Mouse (Mus musculus) heart, embryonic 15.5 days (tissue): ENCODE results near the gene Phf12. TPM values are rescaled to one million over a fixed set of nuclear protein-coding genes. Genes with fewer than 3 reads are reported as not detected.

ENCODE experiments used
- ATAC-seq: fragments of 200-750 bp; cut with Nextera tagmentation; replicated peaks from 2 replicates; pipeline ENCODE4 v1.8.0; 2017; ENCODE audit warnings: low read depth, moderate TSS enrichment; ENCODE audit not compliant: insufficient number of reproducible peaks, insufficient read depth, low FRiP score
- H3K27ac ChIP-seq: fragments of 300-500 bp; sonication (generic); 2 replicates; pipeline ENCODE4 v1.5.1; 2015; ENCODE audit warnings: mild to moderate bottlenecking, inconsistent platforms
- H3K27me3 ChIP-seq: fragments of 300-500 bp; sonication (generic); 2 replicates; pipeline ENCODE4 v1.6.1; 2015; ENCODE audit warnings: inconsistent platforms
- H3K36me3 ChIP-seq: fragments of 300-500 bp; sonication (generic); 2 replicates; pipeline ENCODE4 v1.6.1; 2015; ENCODE audit warnings: mild to moderate bottlenecking, inconsistent platforms
- H3K4me1 ChIP-seq: fragments of 300-500 bp; sonication (generic); replicated peaks from 2 replicates; pipeline ENCODE4 v1.6.1; 2015; ENCODE audit warnings: inconsistent platforms
- H3K4me2 ChIP-seq: fragments of 300-500 bp; sonication (generic); 2 replicates; pipeline ENCODE4 v1.6.1; 2015; ENCODE audit warnings: inconsistent platforms, mild to moderate bottlenecking, moderate library complexity
- H3K4me3 ChIP-seq: fragments of 300-500 bp; sonication (generic); 2 replicates; pipeline ENCODE4 v1.5.1; 2015; ENCODE audit warnings: mild to moderate bottlenecking, inconsistent platforms
- H3K9ac ChIP-seq: fragments of 300-500 bp; sonication (generic); 2 replicates; pipeline ENCODE4 v1.6.1; 2015; ENCODE audit warnings: mild to moderate bottlenecking, inconsistent platforms
- H3K9me3 ChIP-seq: fragments of 300-500 bp; sonication (generic); replicated peaks from 2 replicates; pipeline ENCODE4 v1.6.1; 2016; ENCODE audit warnings: inconsistent platforms
- WGBS: fragments of 180-500 bp; shearing (Covaris S2); methylation state at CpG from one replicate; pipeline ENCODE4 v1.1.7; 2015; ENCODE audit warnings: mixed read lengths; 5-methylcytosine and 5-hydroxymethylcytosine counted together
- polyA plus RNA-seq: library from polyadenylated mRNA; unstranded; fragments of >200 nt; fragmentation: Nextera tagmentation; extraction: Ambion mirVana; gene quantifications from 2 replicates; pipeline ENCODE4 v1.2.1, GENCODE M21; 2015

Gene Phf12
- polyA plus RNA-seq, 1 experiment from 2014 or later, result 9.6 TPM

- Histone ChIP-seq H3K9ac (no peak overlapping the region), H3K4me2 (no peak overlapping the region), H3K4me1 (no peaks in the 10 kb centered on the region), H3K4me3 (no peak overlapping the region), H3K36me3 (no peaks in the 10 kb centered on the region), H3K9me3 (no peaks in the 10 kb centered on the region), H3K27me3 (peaks cover 77% of the 10 kb centered on the region), H3K27ac (no peak overlapping the region)
- ATAC-seq, result no peak
- WGBS, result 82% methylated on average over 7 of the region's 7 CpGs
Measured at GRCm38 (mm10) chr11:77973520-77973919, 9.0 kb upstream of the Phf12 start.

GRCm38 (mm10) chr11:77974325-77974724 lies 8.2 kb upstream of the Phf12 start:
- Histone ChIP-seq H3K27me3 (peaks cover 78% of the 10 kb centered on the region), H3K4me3 (no peak overlapping the region), H3K4me1 (no peaks in the 10 kb centered on the region), H3K9ac (no peak overlapping the region), H3K9me3 (no peaks in the 10 kb centered on the region), H3K36me3 (no peaks in the 10 kb centered on the region), H3K27ac (no peak overlapping the region), H3K4me2 (no peak overlapping the region)
- WGBS, result 30% methylated on average over 15 of the region's 15 CpGs
- no peak for ATAC-seq

DNA sequence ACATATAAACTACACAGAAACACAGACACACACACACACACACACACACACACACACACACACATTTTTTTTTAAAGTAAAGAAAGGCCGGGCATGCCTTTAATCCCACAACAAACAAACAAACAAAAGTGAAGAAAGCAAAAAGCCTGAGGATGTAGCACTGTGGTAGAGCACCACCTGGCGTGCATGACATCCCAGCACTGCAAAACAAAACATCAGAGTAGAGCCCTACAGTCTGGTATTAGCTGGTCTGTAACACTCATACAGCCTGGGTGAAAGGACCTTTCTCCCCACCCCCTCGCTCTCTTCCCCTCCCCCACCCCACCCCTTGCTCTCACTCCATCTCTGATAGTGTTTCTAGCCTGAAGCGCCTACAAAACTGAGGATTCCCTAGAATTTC lies 6.7 kb upstream of the Phf12 start:
- H3K9me3 ChIP-seq, result no peaks in the 10 kb centered on the region
- no peak overlapping the region for H3K27ac ChIP-seq
- no peak for ATAC-seq
- no peak overlapping the region for H3K4me3 ChIP-seq
- H3K4me2 ChIP-seq, result no peak overlapping the region
- H3K27me3 ChIP-seq, result peaks cover 73% of the 10 kb centered on the region
- H3K4me1 ChIP-seq, result no peaks in the 10 kb centered on the region
- H3K36me3 ChIP-seq, result no peaks in the 10 kb centered on the region
- WGBS, result 32% methylated on average over 4 of the region's 4 CpGs
- no peak overlapping the region for H3K9ac ChIP-seq

GRCm38 (mm10) chr11:77978161-77978560 lies 4.4 kb upstream of the Phf12 start:
- no peak for ATAC-seq
- Histone ChIP-seq H3K27ac (no peak overlapping the region), H3K4me3 (no peak overlapping the region), H3K9ac (no peak overlapping the region), H3K9me3 (no peaks in the 10 kb centered on the region), H3K36me3 (no peaks in the 10 kb centered on the region), H3K4me1 (peaks cover 3% of the 10 kb centered on the region; the same call in 1 of the 2 replicates), H3K4me2 (no peak overlapping the region), H3K27me3 (peaks cover 55% of the 10 kb centered on the region)
- WGBS, result 70% methylated on average over 6 of the region's 6 CpGs

DNA sequence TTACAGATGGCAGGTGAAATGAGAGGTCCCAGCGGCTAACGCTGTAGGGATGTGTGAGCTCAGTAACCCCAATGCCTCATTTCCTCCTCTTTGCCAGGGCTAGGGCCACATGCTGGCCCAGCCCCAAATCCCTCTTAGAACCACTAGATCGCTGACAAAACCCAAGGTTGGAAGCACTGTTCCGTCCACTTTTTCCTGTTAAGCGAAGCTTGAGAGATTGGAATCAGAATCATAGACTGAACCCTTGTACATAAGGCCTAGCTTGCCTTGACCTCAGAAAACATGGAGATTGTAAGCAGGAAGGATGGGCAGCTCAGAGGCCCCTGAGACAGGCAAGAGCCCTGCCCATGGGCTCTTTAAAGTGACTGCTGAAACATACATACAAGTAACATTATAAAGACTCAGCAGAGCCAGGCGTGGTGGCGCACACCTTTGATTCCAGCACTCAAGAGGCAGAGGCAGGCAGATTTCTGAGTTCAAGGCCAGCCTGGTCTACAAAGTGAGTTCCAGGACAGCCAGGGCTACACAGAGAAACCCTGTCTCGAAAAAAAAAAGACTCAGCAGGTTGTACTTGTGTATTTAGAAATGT lies 3.2 kb upstream of the Phf12 start:
- Histone ChIP-seq H3K27ac (no peak overlapping the region), H3K4me2 (no peak overlapping the region), H3K4me1 (peaks cover 3% of the 10 kb centered on the region; the same call in 1 of the 2 replicates), H3K9me3 (no peaks in the 10 kb centered on the region), H3K36me3 (no peaks in the 10 kb centered on the region), H3K4me3 (no peak overlapping the region), H3K9ac (no peak overlapping the region), H3K27me3 (peaks cover 43% of the 10 kb centered on the region)
- ATAC-seq, result no peak
- 74% methylated on average over 8 of the region's 8 CpGs for WGBS

GRCm38 (mm10) chr11:77980281-77981204 lies 2.0 kb upstream of the Phf12 start:
- peak overlapping the region; percentile 73; the same call in 1 of the 2 replicates for H3K4me2 ChIP-seq
- H3K4me3 ChIP-seq, result no peak overlapping the region
- no peak overlapping the region for H3K9ac ChIP-seq
- H3K4me1 ChIP-seq, result peaks cover 10% of the 10 kb centered on the region
- no peak overlapping the region for H3K27ac ChIP-seq
- H3K36me3 ChIP-seq, result no peaks in the 10 kb centered on the region
- ATAC-seq, result no peak
- peaks cover 31% of the 10 kb centered on the region for H3K27me3 ChIP-seq
- no peaks in the 10 kb centered on the region for H3K9me3 ChIP-seq
- 30% methylated on average over 11 of the region's 11 CpGs for WGBS

DNA sequence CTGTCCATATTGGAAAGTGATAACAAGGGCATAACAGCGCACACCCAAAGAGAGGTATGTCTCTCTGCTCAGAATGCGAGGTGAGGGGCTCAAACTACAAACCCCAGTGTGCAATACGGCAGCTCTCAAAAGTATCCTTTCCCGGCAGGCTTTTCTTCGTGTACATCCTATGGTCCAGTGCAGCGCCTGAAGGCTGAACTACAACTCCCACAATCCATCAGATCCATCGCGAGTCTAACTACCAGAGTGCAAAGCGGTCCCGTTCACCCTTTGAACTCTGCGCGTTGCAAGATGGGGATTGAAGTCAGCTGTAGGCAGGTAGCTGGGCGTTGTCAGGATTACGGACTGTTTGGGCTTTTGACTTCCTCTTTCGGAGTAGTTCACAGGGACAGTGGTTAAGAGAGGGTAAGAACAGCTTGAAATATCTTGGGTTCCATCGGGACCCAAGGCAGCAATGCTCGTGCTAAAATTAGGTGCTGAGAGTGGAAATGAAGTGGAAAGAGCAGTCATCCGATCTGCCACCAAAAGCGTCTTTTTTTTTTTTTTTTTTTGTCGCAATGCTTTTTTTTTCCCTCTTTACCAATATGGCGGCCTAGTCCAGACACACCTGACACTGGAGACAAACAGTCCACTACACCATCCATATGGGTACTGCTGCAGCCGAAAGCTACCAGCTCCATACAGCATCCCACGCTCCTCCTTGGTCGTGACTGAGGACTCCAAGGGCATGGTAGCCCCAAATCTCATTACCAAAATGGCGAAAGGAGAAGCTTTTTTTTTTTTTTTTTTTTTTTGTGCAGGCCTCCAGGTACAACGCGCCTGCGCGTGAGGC lies 729 bp upstream of the Phf12 start:
- Histone ChIP-seq H3K27me3 (peaks cover 21% of the 10 kb centered on the region), H3K4me3 (peak overlapping the region; percentile 100), H3K27ac (peak overlapping the region; percentile 99), H3K9ac (peak overlapping the region; percentile 52), H3K4me1 (peaks cover 15% of the 10 kb centered on the region), H3K9me3 (no peaks in the 10 kb centered on the region), H3K36me3 (0 out of 2 replicates have a peak, but pooled peaks cover 7% of the 10 kb centered on the region), H3K4me2 (peak overlapping the region; percentile 73)
- under 1% methylated on average over 29 of the region's 29 CpGs for WGBS
- peak; percentile 84 for ATAC-seq

GRCm38 (mm10) chr11:77983191-77983936 lies 810 bp downstream of the Phf12 start:
- H3K9ac ChIP-seq, result peak overlapping the region; percentile 99
- ATAC-seq, result no peak
- H3K4me2 ChIP-seq, result peak overlapping the region; percentile 90
- H3K27me3 ChIP-seq, result peaks cover 7% of the 10 kb centered on the region; the same call in 1 of the 2 replicates
- H3K27ac ChIP-seq, result peak overlapping the region; percentile 99
- H3K4me1 ChIP-seq, result peaks cover 15% of the 10 kb centered on the region
- H3K9me3 ChIP-seq, result no peaks in the 10 kb centered on the region
- WGBS, result 0% methylated on average over 29 of the region's 32 CpGs
- H3K4me3 ChIP-seq, result peak overlapping the region; percentile 100
- 0 out of 2 replicates have a peak, but pooled peaks cover 10% of the 10 kb centered on the region for H3K36me3 ChIP-seq

- H3K4me3 ChIP-seq, result peak overlapping the region; percentile 100
- 0 out of 2 replicates have a peak, but pooled peaks cover under 1% of the 10 kb centered on the region for H3K27me3 ChIP-seq
- H3K36me3 ChIP-seq, result peaks cover 17% of the 10 kb centered on the region
- no peaks in the 10 kb centered on the region for H3K9me3 ChIP-seq
- peak overlapping the region; percentile 99 for H3K9ac ChIP-seq
- peak overlapping the region; percentile 99 for H3K27ac ChIP-seq
- peak overlapping the region; percentile 90 for H3K4me2 ChIP-seq
- under 1% methylated on average over 58 of the region's 63 CpGs for WGBS
- peaks cover 20% of the 10 kb centered on the region for H3K4me1 ChIP-seq
- ATAC-seq, result no peak
Measured at GRCm38 (mm10) chr11:77983937-77984835, 1.6 kb downstream of the Phf12 start.

- H3K4me3 ChIP-seq, result peak overlapping the region; percentile 100
- H3K9me3 ChIP-seq, result no peaks in the 10 kb centered on the region
- under 1% methylated on average over 13 of the region's 13 CpGs for WGBS
- no peaks in the 10 kb centered on the region for H3K27me3 ChIP-seq
- H3K36me3 ChIP-seq, result peaks cover 22% of the 10 kb centered on the region
- peak overlapping the region; percentile 99 for H3K9ac ChIP-seq
- no peak for ATAC-seq
- peak overlapping the region; percentile 90 for H3K4me2 ChIP-seq
- peak overlapping the region; percentile 99 for H3K27ac ChIP-seq
- peaks cover 23% of the 10 kb centered on the region for H3K4me1 ChIP-seq
Measured at GRCm38 (mm10) chr11:77984836-77985231, 2.3 kb downstream of the Phf12 start.
